Mouse (Mus musculus) limb, embryonic 15.5 days (tissue): ENCODE measurements at regions not wholly inside any gene's neighbourhood (a gene's known extent, or its start where the extent isn't known, plus 50 kb on each side); places are given as distances from the start of the nearest gene placed in this dataset.

Source experiments
- ATAC-seq: fragments of 200-750 bp; cut with Nextera tagmentation; 2 replicates; pipeline ENCODE4 v1.8.0; 2017; ENCODE audit warnings: low read depth, moderate TSS enrichment; ENCODE audit not compliant: insufficient number of reproducible peaks, low FRiP score, low TSS enrichment
- H3K27ac ChIP-seq: fragments of 300-500 bp; sonication (generic); 2 replicates; pipeline ENCODE4 v1.5.1; 2015; ENCODE audit warnings: moderate library complexity, mild to moderate bottlenecking, inconsistent platforms
- H3K27me3 ChIP-seq: fragments of 300-500 bp; sonication (generic); 2 replicates; pipeline ENCODE4 v1.6.1; 2015; ENCODE audit warnings: inconsistent platforms
- H3K36me3 ChIP-seq: fragments of 300-500 bp; sonication (generic); 2 replicates; pipeline ENCODE4 v1.6.1; 2015; ENCODE audit warnings: inconsistent platforms
- H3K4me1 ChIP-seq: fragments of 300-500 bp; sonication (generic); 2 replicates; pipeline ENCODE4 v1.6.1; 2015; ENCODE audit warnings: inconsistent platforms
- H3K4me2 ChIP-seq: fragments of 300-500 bp; sonication (generic); 2 replicates; pipeline ENCODE4 v1.6.1; 2015; ENCODE audit warnings: mild to moderate bottlenecking, inconsistent platforms
- H3K4me3 ChIP-seq: fragments of 300-500 bp; sonication (generic); 2 replicates; pipeline ENCODE4 v1.5.1; 2015; ENCODE audit warnings: mild to moderate bottlenecking, inconsistent platforms
- H3K9ac ChIP-seq: fragments of 300-500 bp; sonication (generic); 2 replicates; pipeline ENCODE4 v1.6.1; 2015; ENCODE audit warnings: inconsistent platforms
- H3K9me3 ChIP-seq: fragments of 300-500 bp; sonication (generic); 2 replicates; pipeline ENCODE4 v1.6.1; 2016; ENCODE audit warnings: inconsistent platforms
- WGBS: fragments of 180-500 bp; shearing (Covaris S2); methylation state at CpG from one replicate; pipeline ENCODE4 v1.1.7; 2015; 5-methylcytosine and 5-hydroxymethylcytosine counted together

DNA sequence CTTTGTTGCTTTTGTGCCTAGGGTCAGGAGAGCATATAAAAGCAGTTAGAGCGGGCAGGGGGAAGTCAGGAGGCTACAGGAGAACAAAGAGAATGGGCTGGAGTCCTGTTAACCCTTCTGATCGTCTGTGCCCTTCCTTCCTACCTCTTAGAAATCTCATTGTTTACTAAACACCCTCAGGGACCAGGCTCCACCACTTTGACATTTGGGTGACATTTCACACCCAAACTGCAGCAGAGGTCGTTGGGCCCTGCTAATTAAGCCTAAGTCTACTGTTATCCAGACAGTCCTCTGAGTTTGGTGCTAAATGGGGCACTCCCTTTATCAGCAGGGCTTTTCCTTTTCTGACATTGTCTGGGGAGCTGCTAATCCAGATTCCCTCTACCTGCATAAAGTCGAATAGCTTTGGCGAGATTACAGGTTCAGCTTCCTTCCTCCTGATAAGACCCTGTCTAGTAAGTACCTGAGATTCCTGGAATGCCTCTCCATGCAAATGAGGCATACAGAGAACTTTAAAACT, 84.2 kb upstream of the Arglu1 start:
- no peaks in the 10 kb centered on the region for H3K36me3 ChIP-seq
- 25% methylated on average over 5 of the region's 5 CpGs for WGBS
- no peak overlapping the region for H3K9ac ChIP-seq
- H3K4me1 ChIP-seq = peaks cover 4% of the 10 kb centered on the region; the same call in 1 of the 2 replicates
- no peak for ATAC-seq
- no peak overlapping the region for H3K4me3 ChIP-seq
- H3K4me2 ChIP-seq = no peak overlapping the region
- no peak overlapping the region for H3K27ac ChIP-seq
- no peaks in the 10 kb centered on the region for H3K9me3 ChIP-seq
- H3K27me3 ChIP-seq = no peaks in the 10 kb centered on the region

GRCm38 (mm10) chr8:8772424-8772823, 82.1 kb upstream of the Arglu1 start:
- no peak overlapping the region for H3K9ac ChIP-seq
- peaks cover 14% of the 10 kb centered on the region; the same call in 1 of the 2 replicates for H3K4me1 ChIP-seq
- WGBS = 59% methylated on average over 5 of the region's 5 CpGs
- H3K4me3 ChIP-seq = no peak overlapping the region
- H3K36me3 ChIP-seq = no peaks in the 10 kb centered on the region
- ATAC-seq = no peak
- H3K27ac ChIP-seq = no peak overlapping the region
- H3K4me2 ChIP-seq = no peak overlapping the region
- H3K27me3 ChIP-seq = no peaks in the 10 kb centered on the region
- H3K9me3 ChIP-seq = no peaks in the 10 kb centered on the region

DNA sequence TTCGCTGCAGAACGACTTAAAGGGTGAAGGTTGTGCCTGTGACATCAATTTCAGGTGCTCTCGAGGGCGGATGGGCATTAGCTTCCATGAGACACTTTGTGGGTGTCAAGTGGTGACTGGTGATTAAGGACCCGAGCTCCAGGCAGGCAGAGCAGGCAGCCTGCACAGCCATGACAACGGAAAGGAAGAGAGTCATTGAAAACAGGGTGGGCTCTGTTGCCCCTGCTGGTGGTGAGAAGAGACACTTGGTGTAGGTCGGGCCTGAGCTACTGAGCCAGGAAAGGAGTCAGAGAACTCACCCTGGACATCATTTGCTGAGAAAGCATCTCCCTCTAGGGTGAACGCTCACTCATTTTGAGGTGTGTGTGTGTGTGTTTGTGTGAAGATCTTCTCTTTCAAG, 80.1 kb upstream of the Arglu1 start:
- Histone ChIP-seq H3K36me3 (no peaks in the 10 kb centered on the region), H3K9me3 (no peaks in the 10 kb centered on the region), H3K9ac (no peak overlapping the region), H3K4me3 (no peak overlapping the region), H3K27ac (no peak overlapping the region), H3K4me1 (peaks cover 14% of the 10 kb centered on the region; the same call in 1 of the 2 replicates), H3K27me3 (no peaks in the 10 kb centered on the region), H3K4me2 (no peak overlapping the region)
- WGBS = 70% methylated on average over 8 of the region's 8 CpGs
- no peak for ATAC-seq

GRCm38 (mm10) chr8:8762354-8762753, 72.0 kb upstream of the Arglu1 start:
- Histone ChIP-seq H3K27me3 (no peaks in the 10 kb centered on the region), H3K4me2 (no peak overlapping the region), H3K4me3 (no peak overlapping the region), H3K27ac (no peak overlapping the region), H3K36me3 (no peaks in the 10 kb centered on the region), H3K9me3 (no peaks in the 10 kb centered on the region), H3K4me1 (no peaks in the 10 kb centered on the region), H3K9ac (no peak overlapping the region)
- ATAC-seq = no peak
- WGBS = 81% methylated on average over 12 of the region's 12 CpGs

GRCm38 (mm10) chr8:8758283-8758682, 68.0 kb upstream of the Arglu1 start:
- Histone ChIP-seq H3K27ac (no peak overlapping the region), H3K9me3 (no peaks in the 10 kb centered on the region), H3K36me3 (no peaks in the 10 kb centered on the region), H3K4me1 (no peaks in the 10 kb centered on the region), H3K27me3 (no peaks in the 10 kb centered on the region), H3K9ac (no peak overlapping the region), H3K4me2 (no peak overlapping the region), H3K4me3 (no peak overlapping the region)
- no peak for ATAC-seq
- WGBS = 62% methylated on average over 8 of the region's 8 CpGs

DNA sequence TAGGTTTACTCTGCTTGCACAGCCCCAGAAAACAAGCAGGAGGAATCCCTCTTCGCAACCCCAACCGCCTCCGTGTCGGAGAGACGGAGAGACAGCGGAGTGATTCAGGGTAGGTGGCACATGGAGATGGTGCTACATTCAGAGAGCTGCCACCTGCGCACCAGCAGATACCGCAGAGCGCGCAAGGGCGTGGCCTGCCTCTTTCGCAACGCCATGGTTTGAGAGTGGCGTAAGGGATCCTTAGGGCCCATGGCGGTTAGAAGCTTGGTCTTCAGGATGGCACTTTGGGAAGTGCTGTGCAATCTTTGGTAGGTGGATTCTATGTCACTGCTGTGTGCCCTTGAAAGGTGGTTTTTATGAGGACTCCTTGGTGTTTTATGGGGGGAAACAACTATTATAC, 60.9 kb upstream of the Arglu1 start:
- Histone ChIP-seq H3K9ac (no peak overlapping the region), H3K4me1 (no peaks in the 10 kb centered on the region), H3K4me2 (no peak overlapping the region), H3K27me3 (no peaks in the 10 kb centered on the region), H3K9me3 (no peaks in the 10 kb centered on the region), H3K4me3 (no peak overlapping the region), H3K36me3 (no peaks in the 10 kb centered on the region), H3K27ac (no peak overlapping the region)
- no peak for ATAC-seq
- 91% methylated on average over 15 of the region's 15 CpGs for WGBS

- Histone ChIP-seq H3K4me3 (no peak overlapping the region), H3K9ac (no peak overlapping the region), H3K36me3 (no peaks in the 10 kb centered on the region), H3K27ac (no peak overlapping the region), H3K4me2 (no peak overlapping the region), H3K27me3 (no peaks in the 10 kb centered on the region), H3K9me3 (no peaks in the 10 kb centered on the region), H3K4me1 (no peaks in the 10 kb centered on the region)
- WGBS = 85% methylated on average over 1 of the region's 1 CpGs
- no peak for ATAC-seq
Observed at GRCm38 (mm10) chr8:8746691-8747090, 56.4 kb upstream of the Arglu1 start.

GRCm38 (mm10) chr8:8745615-8746285, 55.4 kb upstream of the Arglu1 start:
- no peak for ATAC-seq
- no peak overlapping the region for H3K9ac ChIP-seq
- H3K9me3 ChIP-seq = no peaks in the 10 kb centered on the region
- no peaks in the 10 kb centered on the region for H3K36me3 ChIP-seq
- 77% methylated on average over 9 of the region's 9 CpGs for WGBS
- no peaks in the 10 kb centered on the region for H3K27me3 ChIP-seq
- H3K4me2 ChIP-seq = no peak overlapping the region
- no peak overlapping the region for H3K4me3 ChIP-seq
- H3K4me1 ChIP-seq = no peaks in the 10 kb centered on the region
- no peak overlapping the region for H3K27ac ChIP-seq
